Mouse (Mus musculus): Measurements from ENCODE around the gene AI661453. TPM values are rescaled to one million over a fixed set of nuclear protein-coding genes. Genes with fewer than 3 reads are reported as not detected.

Gene AI661453
- total and polyA plus RNA-seq, 3 experiments = not detected

DNA sequence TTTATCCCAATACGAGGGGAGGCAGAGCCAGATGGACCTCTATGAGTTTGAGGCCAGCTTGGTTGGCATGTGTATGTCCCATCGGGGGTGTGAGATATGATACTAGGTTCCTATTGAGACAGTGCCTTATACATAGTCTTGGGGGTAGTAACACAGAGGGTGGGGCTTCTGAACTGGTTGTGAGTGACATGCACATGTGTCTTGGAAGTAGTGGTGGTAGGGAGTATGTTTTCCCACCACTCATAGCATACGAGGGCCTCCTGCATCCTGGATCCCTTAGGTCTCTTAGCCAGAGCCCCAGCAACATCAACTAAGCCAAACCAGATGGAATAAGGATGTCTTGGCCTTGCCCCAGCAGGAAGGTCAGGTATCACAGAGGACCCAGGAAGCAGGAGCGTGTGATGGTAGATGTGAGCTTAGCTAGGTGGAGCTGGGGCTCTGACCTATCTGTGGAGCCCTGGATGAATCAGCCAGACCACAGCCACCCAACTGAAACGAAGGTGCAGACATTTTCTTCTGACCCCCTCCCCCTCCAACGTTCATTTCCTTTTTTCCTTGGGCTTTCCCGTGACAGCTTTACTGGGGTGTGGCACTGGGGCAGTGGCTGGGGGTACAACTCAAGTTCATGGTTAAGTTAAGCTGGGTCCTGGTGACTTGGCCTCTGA, 78.9 kb downstream of the AI661453 start:
- Histone ChIP-seq H3K4me3 (ENCODE audit: control insufficient read depth in 1 of 2, insufficient read depth in 1 of 2, low read depth in 2 of 2, low read length in 2 of 2) (no peak overlapping the region), H3K9me3 (replicated peaks; ENCODE audit: insufficient read depth, low read length) (no peaks in the 10 kb centered on the region), H3K79me2 (ENCODE audit: control insufficient read depth, insufficient read depth, low read length, poor library complexity) (no peaks in the 10 kb centered on the region; the same call in 1 of the 2 replicates), H3K36me3 (ENCODE audit: control insufficient read depth in 1 of 2, insufficient read depth in 2 of 2, low read length in 2 of 2) (peaks cover 0 to 16% of the 10 kb centered on the region in 2 experiments; a peak in 2 of 4 replicates), H3K27ac (ENCODE audit: control insufficient read depth, low read depth, low read length) (peak overlapping the region; percentile 48), H3K27me3 (ENCODE audit: control insufficient read depth in 1 of 2, insufficient read depth in 2 of 2, low read length in 2 of 2) (no peaks in the 10 kb centered on the region), H3K9ac (ENCODE audit: control insufficient read depth, low read depth, low read length, poor library complexity, severe bottlenecking) (no peak overlapping the region), H3K4me1 (ENCODE audit: control insufficient read depth in 1 of 2, insufficient read depth in 2 of 2, low read length in 2 of 2) (peaks cover 3 to 21% of the 10 kb centered on the region in 2 experiments)
- peak; percentile 53 for DNase-seq (ENCODE audit: low read depth, low spot score)
- TF ChIP-seq MAX (IDR thresholded peaks at IDR 0.05; ENCODE audit: low read length) = no peak
- TF ChIP-seq USF1 (IDR thresholded peaks at IDR 0.05; ENCODE audit: low read depth, low read length) = no peak
- TF ChIP-seq SMC3 (IDR thresholded peaks at IDR 0.05; ENCODE audit: low read depth, low read length) = no peak
- TF ChIP-seq ZNF384 (IDR thresholded peaks at IDR 0.05; ENCODE audit: low read depth, low read length) = no peak
- no peak for TF ChIP-seq ELF1 (IDR thresholded peaks at IDR 0.05; ENCODE audit: low read depth, low read length)
- TF ChIP-seq MAZ (IDR thresholded peaks at IDR 0.05; ENCODE audit: low read depth, low read length) = no peak
- TF ChIP-seq ZKSCAN1 (IDR thresholded peaks at IDR 0.05; ENCODE audit: low read depth, low read length) = no peak
- no peak for TF ChIP-seq CHD2 (IDR thresholded peaks at IDR 0.05; ENCODE audit: low read length)
- TF ChIP-seq RCOR1 (IDR thresholded peaks at IDR 0.05; ENCODE audit: low read depth, low read length) = no peak
- peak; percentile 53 for TF ChIP-seq TCF12 (IDR thresholded peaks at IDR 0.05; ENCODE audit: low read depth, low read length)
- peak; percentile 26; the same call in 1 of the 2 replicates for TF ChIP-seq BHLHE40 (IDR thresholded peaks at IDR 0.05; ENCODE audit: borderline replicate concordance, low read depth, low read length)
- TF ChIP-seq POLR2AphosphoS2 (IDR thresholded peaks at IDR 0.05; ENCODE audit: low read length) = no peak
- TF ChIP-seq MYC (IDR thresholded peaks at IDR 0.05; ENCODE audit: low read depth, low read length) = no peak
- no peak for TF ChIP-seq E2F4 (IDR thresholded peaks at IDR 0.05; ENCODE audit: borderline replicate concordance, low read depth, low read length)
- no peak for TF ChIP-seq JUND (IDR thresholded peaks at IDR 0.05; ENCODE audit: low read depth, low read length)
- TF ChIP-seq USF2 (IDR thresholded peaks at IDR 0.05; ENCODE audit: borderline replicate concordance in 1 of 2, insufficient read depth in 1 of 2, low read depth in 1 of 2, low read length in 2 of 2) = no peak
- TF ChIP-seq UBTF (IDR thresholded peaks at IDR 0.05; ENCODE audit: borderline replicate concordance, insufficient read depth, low read depth, low read length) = no peak
- peak; percentile 40; the same call in 1 of the 2 replicates for TF ChIP-seq MYB (IDR thresholded peaks at IDR 0.05; ENCODE audit: low read depth, low read length)
- no peak for TF ChIP-seq GATA1 (IDR thresholded peaks at IDR 0.05; ENCODE audit: low read depth, low read length)
- peak in 1 of 2 experiments; percentile 64; a peak in 3 of 4 replicates for TF ChIP-seq EP300 (IDR thresholded peaks at IDR 0.05; ENCODE audit: low read depth in 1 of 2, low read length in 2 of 2)
- no peak for TF ChIP-seq RAD21 (IDR thresholded peaks at IDR 0.05; ENCODE audit: low read depth, low read length)
- TF ChIP-seq TBP (IDR thresholded peaks at IDR 0.05; ENCODE audit: low read depth, low read length) = no peak
- TF ChIP-seq SIN3A (IDR thresholded peaks at IDR 0.05; ENCODE audit: low read length) = peak; percentile 42; the same call in 1 of the 2 replicates
- TF ChIP-seq POLR2A (IDR thresholded peaks at IDR 0.05; ENCODE audit: control insufficient read depth in 1 of 2, insufficient read depth in 1 of 2, low read depth in 1 of 2, low read length in 2 of 2, poor library complexity in 1 of 2) = no peak
- TF ChIP-seq ETS1 (IDR thresholded peaks at IDR 0.05; ENCODE audit: low read depth, low read length) = peak; percentile 42; the same call in 1 of the 2 replicates
